Mouse (Mus musculus): ENCODE results near the gene Clic4.

The Clic4 gene

GRCm38 (mm10) chr4:135232563-135232962, 40.1 kb downstream of the Clic4 start:
- DNase-seq (ENCODE audit: low spot score) = no peak

GRCm38 (mm10) chr4:135231543-135231942, 41.1 kb downstream of the Clic4 start:
- no peak for DNase-seq (ENCODE audit: low spot score)

GRCm38 (mm10) chr4:135231136-135231535, 41.5 kb downstream of the Clic4 start:
- DNase-seq (ENCODE audit: low spot score) = no peak

- no peak for DNase-seq (ENCODE audit: low spot score)
Measured at GRCm38 (mm10) chr4:135230661-135231060, 42.0 kb downstream of the Clic4 start.

GRCm38 (mm10) chr4:135229871-135230270, 42.7 kb downstream of the Clic4 start:
- DNase-seq (ENCODE audit: low spot score) = no peak

- DNase-seq (ENCODE audit: low spot score) = no peak
Measured at GRCm38 (mm10) chr4:135228136-135228535, 44.5 kb downstream of the Clic4 start.

GRCm38 (mm10) chr4:135226008-135226667, 46.5 kb downstream of the Clic4 start:
- no peak for DNase-seq (ENCODE audit: low spot score)

- no peak for DNase-seq (ENCODE audit: low spot score)
Measured at GRCm38 (mm10) chr4:135223808-135224207, 48.8 kb downstream of the Clic4 start.

- no peak for DNase-seq (ENCODE audit: low spot score)
Measured at GRCm38 (mm10) chr4:135221632-135222407, 50.8 kb downstream of the Clic4 start.

GRCm38 (mm10) chr4:135220641-135221040, 52.0 kb downstream of the Clic4 start:
- DNase-seq (ENCODE audit: low spot score) = no peak

GRCm38 (mm10) chr4:135219652-135220051, 53.0 kb downstream of the Clic4 start:
- DNase-seq (ENCODE audit: low spot score) = peak; percentile 35

GRCm38 (mm10) chr4:135209846-135210245, 62.8 kb downstream of the Clic4 start:
- no peak for DNase-seq (ENCODE audit: low spot score)

- DNase-seq (ENCODE audit: low spot score) = peak; percentile 60
Measured at GRCm38 (mm10) chr4:135205711-135206600, 66.7 kb downstream of the Clic4 start.

- DNase-seq (ENCODE audit: low spot score) = no peak
Measured at GRCm38 (mm10) chr4:135205254-135205653, 67.4 kb downstream of the Clic4 start.

GRCm38 (mm10) chr4:135204666-135205065, 67.9 kb downstream of the Clic4 start:
- DNase-seq (ENCODE audit: low spot score) = no peak

GRCm38 (mm10) chr4:135203806-135204560, 68.6 kb downstream of the Clic4 start:
- no peak for DNase-seq (ENCODE audit: low spot score)

GRCm38 (mm10) chr4:135203279-135203678, 69.3 kb downstream of the Clic4 start:
- DNase-seq (ENCODE audit: low spot score) = no peak

GRCm38 (mm10) chr4:135201771-135202170, 70.8 kb downstream of the Clic4 start:
- DNase-seq (ENCODE audit: low spot score) = no peak

- DNase-seq (ENCODE audit: low spot score) = no peak
Measured at GRCm38 (mm10) chr4:135197857-135198256, 74.8 kb downstream of the Clic4 start.

GRCm38 (mm10) chr4:135192841-135193240, 79.8 kb downstream of the Clic4 start:
- DNase-seq (ENCODE audit: low spot score) = no peak

GRCm38 (mm10) chr4:135191604-135192003, 81.0 kb downstream of the Clic4 start:
- no peak for DNase-seq (ENCODE audit: low spot score)

- no peak for DNase-seq (ENCODE audit: low spot score)
Measured at GRCm38 (mm10) chr4:135191185-135191584, 81.4 kb downstream of the Clic4 start.

Measured in ovary, postnatal 10 days (tissue).